Mouse (Mus musculus) limb, embryonic 12.5 days (tissue): Measurements from ENCODE around the gene Rmnd1. TPM values are rescaled to one million over a fixed set of nuclear protein-coding genes. Genes with fewer than 3 reads are reported as not detected.
"Not testable (repeated sequence)": the region's sequence is repeated elsewhere in the genome, so short reads cannot be mapped to it uniquely, and the experiment has no call there.

Experiments
- ATAC-seq: fragments of 200-750 bp; cut with Nextera tagmentation; 2 replicates; pipeline ENCODE4 v1.8.0; 2017; ENCODE audit warnings: low read depth, moderate TSS enrichment; ENCODE audit not compliant: insufficient number of reproducible peaks, insufficient read depth, low FRiP score, low TSS enrichment
- H3K27ac ChIP-seq: fragments of 300-500 bp; sonication (generic); 2 replicates; pipeline ENCODE4 v1.5.1; 2016; ENCODE audit warnings: mild to moderate bottlenecking, moderate library complexity
- H3K27me3 ChIP-seq: fragments of 300-500 bp; sonication (generic); 2 replicates; pipeline ENCODE4 v1.6.1; 2016; ENCODE audit warnings: mild to moderate bottlenecking, moderate library complexity
- H3K36me3 ChIP-seq: fragments of 300-500 bp; sonication (generic); 2 replicates; pipeline ENCODE4 v1.6.1; 2016; ENCODE audit warnings: mild to moderate bottlenecking, moderate library complexity
- H3K4me1 ChIP-seq: fragments of 300-500 bp; sonication (generic); replicated peaks from 2 replicates; pipeline ENCODE4 v1.6.1; 2016
- H3K4me2 ChIP-seq: fragments of 300-500 bp; sonication (generic); 2 replicates; pipeline ENCODE4 v1.6.1; 2016; ENCODE audit warnings: mild to moderate bottlenecking, moderate library complexity
- H3K4me3 ChIP-seq: fragments of 300-500 bp; sonication (generic); replicated peaks from 2 replicates; pipeline ENCODE4 v1.5.1; 2016; ENCODE audit warnings: mild to moderate bottlenecking
- H3K9ac ChIP-seq: fragments of 300-500 bp; sonication (generic); replicated peaks from 2 replicates; pipeline ENCODE4 v1.6.1; 2016; ENCODE audit warnings: mild to moderate bottlenecking, moderate library complexity
- H3K9me3 ChIP-seq: fragments of 300-500 bp; sonication (generic); 2 replicates; pipeline ENCODE4 v1.6.1; 2016; ENCODE audit warnings: mild to moderate bottlenecking, moderate library complexity
- WGBS: fragments of 180-500 bp; shearing (Covaris S2); methylation state at CpG from one replicate; pipeline ENCODE4 v1.1.7; 2016; 5-methylcytosine and 5-hydroxymethylcytosine counted together
- polyA plus RNA-seq: library from polyadenylated mRNA; unstranded; fragments of >200 nt; fragmentation: Nextera tagmentation; extraction: Ambion mirVana; gene quantifications from 2 replicates; pipeline ENCODE4 v1.2.1, GENCODE M21; 2016

Gene Rmnd1
- polyA plus RNA-seq, 1 experiment from 2014 or later = 49.0 TPM

DNA sequence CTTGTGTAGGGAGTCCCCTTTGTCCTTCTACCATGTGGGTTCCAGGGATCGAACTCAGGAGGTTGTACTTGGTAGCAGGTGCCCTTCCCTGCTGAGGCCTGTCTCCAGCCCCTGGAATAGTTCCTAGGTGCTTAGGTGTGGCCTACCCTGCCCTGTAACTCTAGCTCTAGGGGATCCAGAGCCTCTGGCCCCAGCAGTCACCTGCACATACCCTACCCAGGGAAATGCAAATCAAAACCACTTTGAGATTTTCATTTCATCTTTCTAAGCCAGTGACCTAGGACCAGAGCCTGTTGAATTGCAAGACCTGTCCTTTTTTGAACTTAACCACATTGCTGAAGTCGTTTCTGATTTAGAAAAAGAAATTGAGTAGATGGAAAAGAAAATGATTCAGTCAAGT lies 1.7 kb upstream of the Rmnd1 start:
- peaks cover 15% of the 10 kb centered on the region for H3K4me1 ChIP-seq
- H3K27ac ChIP-seq, H3K9me3 ChIP-seq, H3K4me3 ChIP-seq, ATAC-seq, H3K9ac ChIP-seq, H3K27me3 ChIP-seq: not testable (repeated sequence)
- peaks cover 30% of the 10 kb centered on the region for H3K36me3 ChIP-seq
- peak overlapping the region; percentile 59; the same call in 1 of the 2 replicates for H3K4me2 ChIP-seq
- WGBS = 86% methylated on average over 2 of the region's 2 CpGs

GRCm38 (mm10) chr10:4432996-4433755 lies 988 bp upstream of the Rmnd1 start:
- peaks cover 15% of the 10 kb centered on the region for H3K4me1 ChIP-seq
- peak overlapping the region; percentile 66 for H3K9ac ChIP-seq
- H3K36me3 ChIP-seq = peaks cover 30% of the 10 kb centered on the region
- 11% methylated on average over 19 of the region's 19 CpGs for WGBS
- H3K4me2 ChIP-seq = peak overlapping the region; percentile 59
- peak overlapping the region; percentile 59 for H3K4me3 ChIP-seq
- ATAC-seq = no peak
- H3K9me3 ChIP-seq = no peaks in the 10 kb centered on the region
- no peaks in the 10 kb centered on the region for H3K27me3 ChIP-seq
- peak overlapping the region; percentile 83 for H3K27ac ChIP-seq

DNA sequence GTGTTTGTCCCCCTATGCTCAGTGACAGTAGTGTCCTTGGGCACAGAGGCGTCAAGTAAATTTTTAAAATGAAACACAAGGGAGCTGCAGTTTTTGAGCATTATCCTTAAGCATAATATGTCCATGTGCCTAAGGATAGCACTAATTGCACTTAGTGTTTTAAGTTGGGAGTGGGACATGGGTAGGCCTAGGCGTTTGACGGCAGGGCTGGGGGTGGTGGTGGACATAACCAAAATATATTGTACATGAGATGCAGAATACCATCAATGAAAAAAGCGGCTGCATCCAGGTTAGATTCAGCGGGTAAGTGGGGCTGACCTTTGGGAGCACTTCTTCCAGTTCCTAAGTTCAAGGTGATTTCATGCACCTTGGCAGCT lies 454 bp downstream of the Rmnd1 start:
- 12% methylated on average over 5 of the region's 5 CpGs for WGBS
- H3K4me1 ChIP-seq = peaks cover 15% of the 10 kb centered on the region
- peak; percentile 27 for ATAC-seq
- peak overlapping the region; percentile 64 for H3K4me3 ChIP-seq
- no peaks in the 10 kb centered on the region for H3K27me3 ChIP-seq
- peaks cover 25% of the 10 kb centered on the region for H3K36me3 ChIP-seq
- H3K4me2 ChIP-seq = peak overlapping the region; percentile 67
- peak overlapping the region; percentile 77 for H3K9ac ChIP-seq
- no peaks in the 10 kb centered on the region for H3K9me3 ChIP-seq
- H3K27ac ChIP-seq = no peak overlapping the region

DNA sequence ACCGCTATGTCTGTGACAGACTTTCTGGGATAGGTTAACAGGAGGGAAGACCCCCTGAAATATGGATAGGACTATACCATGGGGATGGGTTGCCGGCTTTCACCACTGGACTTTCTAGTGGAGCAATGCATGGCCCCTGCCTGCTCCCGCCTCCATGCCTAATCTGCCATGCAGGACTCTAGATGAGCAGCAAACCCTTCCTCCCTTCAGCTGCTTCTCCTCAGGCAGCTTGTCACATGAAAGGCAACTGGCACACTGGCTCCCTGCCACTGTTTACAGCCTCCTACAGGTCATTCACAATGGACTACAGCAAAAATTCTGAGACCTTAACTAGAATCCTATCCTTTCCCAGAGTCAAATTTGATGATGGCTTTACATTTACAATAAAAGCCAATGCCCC lies 1.4 kb downstream of the Rmnd1 start:
- no peak for ATAC-seq
- H3K9me3 ChIP-seq = no peaks in the 10 kb centered on the region
- peaks cover 28% of the 10 kb centered on the region for H3K36me3 ChIP-seq
- H3K4me1 ChIP-seq = peaks cover 15% of the 10 kb centered on the region
- no peak overlapping the region for H3K27ac ChIP-seq
- 0 out of 2 replicates have a peak overlapping the region, but pooled peaks have one; percentile 77 for H3K9ac ChIP-seq
- peak overlapping the region; percentile 67 for H3K4me2 ChIP-seq
- H3K27me3 ChIP-seq = no peaks in the 10 kb centered on the region
- WGBS = 91% methylated on average over 3 of the region's 3 CpGs
- H3K4me3 ChIP-seq = no peak overlapping the region

GRCm38 (mm10) chr10:4430399-4430798 lies 1.8 kb downstream of the Rmnd1 start:
- ATAC-seq = no peak
- peaks cover 28% of the 10 kb centered on the region for H3K36me3 ChIP-seq
- no peaks in the 10 kb centered on the region for H3K9me3 ChIP-seq
- peaks cover 15% of the 10 kb centered on the region for H3K4me1 ChIP-seq
- no peak overlapping the region for H3K4me3 ChIP-seq
- no peak overlapping the region for H3K9ac ChIP-seq
- H3K27me3 ChIP-seq = no peaks in the 10 kb centered on the region
- H3K4me2 ChIP-seq = no peak overlapping the region
- 86% methylated on average over 8 of the region's 8 CpGs for WGBS
- no peak overlapping the region for H3K27ac ChIP-seq

- H3K9ac ChIP-seq = no peak overlapping the region
- H3K4me2 ChIP-seq = no peak overlapping the region
- H3K27me3 ChIP-seq = no peaks in the 10 kb centered on the region
- no peak overlapping the region for H3K4me3 ChIP-seq
- 85% methylated on average over 8 of the region's 8 CpGs for WGBS
- H3K4me1 ChIP-seq = no peaks in the 10 kb centered on the region
- H3K9me3 ChIP-seq = no peaks in the 10 kb centered on the region
- peaks cover 72% of the 10 kb centered on the region for H3K36me3 ChIP-seq
- H3K27ac ChIP-seq = no peak overlapping the region
- ATAC-seq = no peak
These were observed 6.9 kb downstream of the Rmnd1 start for GRCm38 (mm10) chr10:4425245-4425644.

GRCm38 (mm10) chr10:4407191-4407590 lies 25.0 kb downstream of the Rmnd1 start:
- H3K36me3 ChIP-seq = peaks cover 66% of the 10 kb centered on the region
- WGBS = 82% methylated on average over 1 of the region's 1 CpGs
- H3K27ac ChIP-seq = no peak overlapping the region

DNA sequence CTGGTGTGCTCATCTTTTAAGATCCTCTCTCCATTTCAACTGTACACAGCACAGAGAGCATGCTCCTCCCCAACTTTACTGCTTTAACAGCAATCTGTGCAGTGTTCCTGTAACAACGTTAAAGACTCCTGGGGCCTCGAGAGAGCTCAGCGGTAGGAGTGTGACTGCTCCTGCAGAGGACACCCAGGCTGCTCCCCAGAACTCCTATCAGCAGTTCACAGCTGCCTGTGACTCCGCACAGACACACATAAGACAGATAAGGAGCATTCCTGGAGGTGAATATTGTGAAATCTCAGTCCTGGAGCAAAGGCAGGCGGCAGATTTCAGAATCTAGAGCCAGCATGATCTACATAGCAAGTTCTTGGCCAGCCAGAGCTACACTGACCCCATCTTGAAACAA lies 26.7 kb downstream of the Rmnd1 start:
- Histone ChIP-seq H3K27ac (no peak overlapping the region), H3K36me3 (peaks cover 65% of the 10 kb centered on the region), H3K4me3 (no peak overlapping the region), H3K4me2 (no peak overlapping the region), H3K4me1 (no peaks in the 10 kb centered on the region), H3K9ac (no peak overlapping the region), H3K9me3 (no peaks in the 10 kb centered on the region), H3K27me3 (no peaks in the 10 kb centered on the region)
- ATAC-seq = no peak
- 89% methylated on average over 5 of the region's 5 CpGs for WGBS

More at GRCm38 (mm10) chr10:4407191-4407590, 25.0 kb downstream of the Rmnd1 start:
- Histone ChIP-seq H3K27me3 (no peaks in the 10 kb centered on the region), H3K4me3 (no peak overlapping the region), H3K4me1 (no peaks in the 10 kb centered on the region), H3K9ac (no peak overlapping the region), H3K4me2 (no peak overlapping the region), H3K9me3 (no peaks in the 10 kb centered on the region)
- no peak for ATAC-seq

GRCm38 (mm10) chr10:4404895-4405491 lies 27.2 kb downstream of the Rmnd1 start:
- whole genome bisulfite sequencing = 60% methylated on average over 5 of the region's 5 CpGs
- H3K4me2 ChIP-seq = no peak overlapping the region
- H3K4me3 ChIP-seq = no peak overlapping the region
- no peak for ATAC-seq
- no peaks in the 10 kb centered on the region for H3K4me1 ChIP-seq
- H3K9ac ChIP-seq = no peak overlapping the region
- H3K27me3 ChIP-seq = no peaks in the 10 kb centered on the region
- peaks cover 62% of the 10 kb centered on the region for H3K36me3 ChIP-seq
- no peaks in the 10 kb centered on the region for H3K9me3 ChIP-seq
- H3K27ac ChIP-seq = no peak overlapping the region

DNA sequence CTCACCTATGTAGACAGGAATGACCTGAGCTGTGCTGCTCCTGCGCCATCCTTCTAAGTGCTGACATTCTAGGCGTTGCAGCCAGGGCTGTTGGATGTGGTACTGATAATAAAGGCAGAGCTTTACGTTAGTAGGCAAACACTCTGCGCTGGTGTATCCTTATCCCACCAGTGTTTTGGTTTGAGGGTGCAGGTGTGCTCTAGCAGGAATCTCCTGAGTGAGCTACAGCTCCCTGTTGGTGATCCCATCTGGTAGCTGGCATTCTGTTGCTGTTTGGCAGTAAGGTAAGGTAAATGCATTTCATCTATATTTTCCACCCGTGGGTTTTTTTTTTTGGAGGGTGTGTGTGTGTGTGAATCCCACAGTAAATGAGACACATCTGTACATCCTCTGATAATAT lies 34.1 kb downstream of the Rmnd1 start:
- H3K4me1 ChIP-seq = no peaks in the 10 kb centered on the region
- no peak overlapping the region for H3K4me3 ChIP-seq
- no peaks in the 10 kb centered on the region for H3K9me3 ChIP-seq
- H3K4me2 ChIP-seq = no peak overlapping the region
- no peak for ATAC-seq
- H3K27me3 ChIP-seq = no peaks in the 10 kb centered on the region
- WGBS = 90% methylated on average over 5 of the region's 5 CpGs
- no peak overlapping the region for H3K9ac ChIP-seq
- H3K36me3 ChIP-seq = peaks cover 70% of the 10 kb centered on the region
- H3K27ac ChIP-seq = no peak overlapping the region

DNA sequence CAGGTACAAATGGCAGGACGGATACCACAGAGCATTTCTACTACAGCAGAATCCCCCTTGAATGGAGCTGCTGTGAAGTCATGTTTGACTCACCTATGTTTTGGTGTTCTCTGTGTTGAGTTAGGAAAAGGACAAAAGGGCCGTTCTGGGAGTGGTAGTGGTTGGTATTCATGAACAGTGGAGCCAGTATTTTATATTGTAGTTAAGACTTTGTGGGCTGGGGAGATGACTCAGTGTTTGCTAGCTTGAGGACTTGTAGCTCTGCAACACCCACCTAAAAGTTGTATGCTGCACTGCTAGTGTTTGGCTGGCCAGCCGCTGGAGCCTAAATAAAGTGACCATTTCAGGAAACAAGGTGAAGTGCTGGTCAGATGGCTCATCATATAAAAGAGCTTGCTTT lies 36.9 kb downstream of the Rmnd1 start:
- Histone ChIP-seq H3K9ac (no peak overlapping the region), H3K27ac (no peak overlapping the region), H3K4me2 (no peak overlapping the region), H3K4me3 (no peak overlapping the region), H3K27me3 (no peaks in the 10 kb centered on the region), H3K9me3 (no peaks in the 10 kb centered on the region), H3K36me3 (peaks cover 66% of the 10 kb centered on the region), H3K4me1 (peaks cover 16% of the 10 kb centered on the region)
- WGBS = 90% methylated on average over 3 of the region's 3 CpGs
- no peak for ATAC-seq
